Mouse (Mus musculus) adrenal gland, adult 2 months (tissue): ENCODE measurements around the gene Aldh1l1. TPM values are rescaled to one million over a fixed set of nuclear protein-coding genes. Genes with fewer than 3 reads are reported as not detected.

ENCODE experiments used
- DNase-seq: peaks from one replicate; pipeline ENCODE4 v3.0.0; 2021
- long read RNA-seq: library from polyadenylated mRNA; stranded (forward); transcript quantifications from one replicate; pipeline ENCODE4 v2.0.0, GENCODE M21; 2021
- polyA plus RNA-seq: library from polyadenylated mRNA; depleted of rRNA; stranded (reverse); fragments of >200 nt; gene quantifications from 2 replicates; pipeline ENCODE4 v1.2.3, GENCODE M21; 2012; rRNA removed
- total RNA-seq, 2 experiments: library from RNA; stranded (reverse); gene quantifications; 2 replicates each; pipeline ENCODE4 v1.2.3; 2021

The Aldh1l1 gene
- total RNA-seq (100 to 1,000 TPM; 136 to 202 TPM), polyA plus RNA-seq (83.4 and 111 TPM in 2 replicates)
- long read RNA-seq, full-length matches to known transcripts = 109 of 153 reads
- long read RNA-seq, partial matches to known transcripts = 27 of 153 reads
- long read RNA-seq, other reads (novel, unspliced or antisense) = 17 of 153 reads

GRCm38 (mm10) chr6:90486176-90486921 lies at the start of gene Aldh1l1:
Gene Aldh1l1, plus strand, starts transcription at chr6:90486427.
- no peak for DNase-seq

DNA sequence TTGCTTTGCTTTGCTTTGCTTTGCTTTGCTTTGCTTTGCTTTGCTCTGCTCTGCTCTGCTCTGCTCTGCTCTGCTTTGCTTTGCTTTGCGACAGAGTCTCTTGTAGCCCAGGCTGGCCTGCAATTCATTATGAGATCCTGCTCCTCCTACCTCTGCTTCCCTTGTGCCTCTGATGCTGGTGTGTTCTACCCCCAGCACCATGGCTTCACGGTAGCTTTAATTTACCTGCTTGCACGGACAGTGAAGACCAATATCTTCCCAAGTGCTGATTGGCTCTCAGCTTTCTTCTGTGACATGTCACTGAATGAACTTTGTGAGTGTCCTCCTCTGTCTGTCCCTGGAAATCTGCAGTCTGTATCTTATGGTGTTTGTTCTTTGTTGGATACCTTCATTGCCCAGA lies 49.2 kb upstream of the Aldh1l1 start:
- DNase-seq = no peak

DNA sequence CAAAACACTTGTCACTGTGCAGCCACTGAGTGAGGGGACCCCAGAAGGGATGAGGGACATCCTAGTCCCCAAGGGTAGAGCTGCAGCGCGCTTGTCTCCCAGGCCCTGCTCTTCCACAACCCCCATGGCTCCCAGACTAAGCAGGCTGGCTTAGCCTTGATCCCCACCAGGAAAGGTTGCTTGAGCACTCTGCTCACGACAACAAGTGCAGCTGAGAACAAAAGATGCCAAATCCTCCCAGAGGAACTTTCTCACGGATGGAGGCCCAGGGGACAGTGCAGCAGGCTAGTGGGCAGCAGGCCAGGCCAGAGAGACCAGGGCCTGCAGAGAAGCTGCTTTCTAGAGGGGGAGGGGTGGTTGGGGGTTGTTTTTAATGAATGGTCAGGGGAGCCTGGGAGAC lies 39.3 kb upstream of the Aldh1l1 start:
- no peak for DNase-seq

- peak; percentile 84 for DNase-seq
Measured at GRCm38 (mm10) chr6:90450179-90450578, 36.0 kb upstream of the Aldh1l1 start.

GRCm38 (mm10) chr6:90450697-90451096 lies 35.5 kb upstream of the Aldh1l1 start:
- peak; percentile 82 for DNase-seq

- no peak for DNase-seq
Measured at GRCm38 (mm10) chr6:90451512-90451911, 34.7 kb upstream of the Aldh1l1 start.

DNA sequence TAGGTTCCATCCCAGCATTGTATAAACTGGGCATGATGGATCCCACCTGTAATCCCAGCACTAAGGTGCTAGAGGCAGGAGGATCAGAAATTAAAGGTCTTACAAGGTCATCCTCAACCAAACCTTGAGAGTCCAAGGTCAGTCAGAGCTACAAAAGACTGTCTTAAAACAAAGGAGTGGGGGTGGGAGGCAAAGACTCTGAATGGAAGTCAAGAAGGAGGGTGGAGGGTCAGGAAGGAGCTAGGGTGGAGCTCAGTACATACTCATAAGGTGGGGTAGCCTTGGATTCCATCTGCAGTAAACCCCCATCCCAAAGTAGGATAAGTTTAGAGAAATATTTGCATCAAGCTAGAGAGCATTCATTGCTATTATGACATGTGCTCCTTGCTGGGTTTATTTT lies 33.6 kb upstream of the Aldh1l1 start:
- no peak for DNase-seq

GRCm38 (mm10) chr6:90453751-90454150 lies 32.5 kb upstream of the Aldh1l1 start:
- DNase-seq = no peak

DNA sequence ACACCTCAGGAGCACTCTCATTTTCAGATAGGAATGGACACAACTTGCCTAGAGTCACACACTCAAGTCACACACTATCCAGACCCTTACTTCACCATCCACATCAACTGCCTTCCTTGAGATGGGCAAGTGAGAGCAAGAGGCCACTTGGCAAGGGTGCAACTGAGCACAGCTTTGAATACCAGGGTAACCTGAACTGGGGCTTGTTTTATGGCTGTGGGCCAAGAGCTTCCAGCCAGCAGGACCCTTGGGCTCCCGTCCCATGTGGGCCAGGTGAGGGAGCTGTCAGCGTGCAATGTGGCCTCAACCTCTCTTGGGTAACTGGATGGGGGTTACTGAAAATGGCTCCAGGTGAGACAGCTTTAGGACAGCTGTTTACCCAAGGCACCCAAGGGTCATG lies 28.8 kb upstream of the Aldh1l1 start:
- no peak for DNase-seq

GRCm38 (mm10) chr6:90461181-90461580 lies 25.0 kb upstream of the Aldh1l1 start:
- no peak for DNase-seq

DNA sequence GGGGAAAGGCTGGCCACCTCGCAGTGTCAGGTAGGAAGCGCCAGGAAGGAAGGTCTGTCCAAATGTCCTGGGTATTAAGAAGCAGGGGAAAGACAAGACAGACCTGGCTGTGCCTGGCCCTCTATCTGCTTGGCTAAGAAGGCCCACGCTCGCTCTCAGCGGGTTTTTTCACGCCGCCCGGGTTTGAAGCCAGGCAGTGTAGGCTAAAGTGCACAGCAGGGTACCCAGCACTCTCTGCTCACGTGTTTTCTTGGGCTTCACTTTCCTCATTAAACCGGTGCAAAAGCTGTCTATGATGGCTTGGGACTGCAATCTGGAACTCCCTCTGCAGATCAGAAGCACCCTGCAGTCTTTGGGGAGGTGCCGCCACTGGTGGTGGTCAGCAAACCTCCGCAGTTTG lies 24.5 kb upstream of the Aldh1l1 start:
- no peak for DNase-seq

- DNase-seq = peak; percentile 93
Measured at GRCm38 (mm10) chr6:90462181-90462706, 24.0 kb upstream of the Aldh1l1 start, which contains the start of gene Klf15. Gene Klf15, plus strand, starts transcription at chr6:90462576.

DNA sequence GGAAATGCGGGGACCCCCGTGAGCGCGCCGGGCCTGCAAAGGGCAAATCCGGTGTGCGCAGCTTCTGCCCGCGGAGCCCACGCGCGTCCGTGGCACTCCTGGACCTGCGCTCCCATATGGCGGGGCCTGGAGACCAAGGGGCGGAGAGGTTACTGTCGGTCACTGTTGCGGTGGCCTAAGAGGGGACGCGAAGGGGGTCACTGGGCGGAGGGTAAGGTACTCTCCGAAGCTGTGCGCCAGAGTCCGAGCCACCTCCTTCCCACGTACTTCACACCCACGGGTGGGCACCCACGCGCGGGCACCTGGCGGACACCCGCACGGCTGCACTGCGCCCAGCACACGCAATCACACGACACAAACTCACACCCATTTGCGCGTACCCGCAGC lies 23.4 kb upstream of the Aldh1l1 start:
- peak; percentile 57 for DNase-seq

DNA sequence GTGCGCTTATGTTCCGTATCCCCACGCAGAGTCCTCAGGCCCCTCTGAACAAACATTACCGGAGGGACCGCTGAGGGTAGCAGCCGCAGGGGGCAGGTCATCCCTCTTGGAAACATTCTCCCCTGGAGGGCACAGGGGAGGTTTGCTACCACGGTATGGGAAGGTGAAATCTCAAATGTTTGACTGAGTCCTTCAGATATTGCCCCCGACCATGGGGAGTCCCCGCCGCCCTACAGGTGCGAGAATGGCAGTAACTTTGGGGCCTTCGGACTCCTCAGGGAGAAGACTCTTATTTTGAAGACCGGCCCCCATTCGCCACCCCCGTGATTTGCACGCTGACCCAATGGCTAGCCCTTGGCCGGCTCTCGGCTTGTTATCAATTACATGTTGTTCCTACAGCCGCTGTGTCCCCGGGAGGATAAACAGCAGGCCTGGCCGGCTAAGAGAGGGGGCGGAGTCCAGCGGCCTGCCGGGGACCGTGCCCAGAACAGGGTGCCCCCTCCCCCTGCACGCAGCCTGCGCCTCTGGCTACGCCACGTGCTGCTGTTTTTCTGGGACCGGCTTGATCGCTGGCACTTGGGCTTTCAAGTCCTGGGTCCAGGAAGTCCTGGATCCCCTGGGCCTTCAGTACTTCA lies 22.9 kb upstream of the Aldh1l1 start:
- DNase-seq = peak; percentile 96

- DNase-seq = no peak
Measured at GRCm38 (mm10) chr6:90463890-90464421, 22.3 kb upstream of the Aldh1l1 start.

- no peak for DNase-seq
Measured at GRCm38 (mm10) chr6:90465028-90465640, 21.1 kb upstream of the Aldh1l1 start.

- DNase-seq = peak; percentile 86
Measured at GRCm38 (mm10) chr6:90466079-90466478, 20.1 kb upstream of the Aldh1l1 start.

DNA sequence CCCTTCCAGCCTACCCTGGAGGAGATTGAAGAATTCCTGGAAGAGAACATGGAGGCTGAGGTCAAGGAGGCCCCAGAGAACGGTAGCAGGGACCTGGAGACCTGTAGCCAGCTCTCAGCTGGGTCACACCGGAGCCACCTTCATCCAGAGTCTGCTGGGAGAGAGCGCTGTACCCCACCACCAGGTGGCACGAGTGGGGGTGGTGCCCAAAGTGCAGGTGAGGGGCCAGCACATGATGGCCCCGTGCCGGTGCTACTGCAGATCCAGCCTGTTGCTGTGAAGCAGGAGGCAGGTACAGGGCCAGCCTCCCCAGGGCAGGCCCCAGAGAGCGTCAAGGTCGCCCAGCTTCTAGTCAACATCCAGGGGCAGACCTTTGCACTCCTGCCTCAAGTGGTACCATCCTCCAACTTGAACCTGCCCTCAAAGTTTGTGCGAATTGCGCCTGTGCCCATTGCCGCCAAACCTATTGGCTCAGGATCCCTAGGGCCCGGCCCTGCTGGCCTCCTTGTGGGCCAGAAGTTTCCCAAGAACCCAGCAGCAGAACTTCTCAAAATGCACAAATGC lies 19.3 kb upstream of the Aldh1l1 start:
- peak; percentile 40 for DNase-seq

DNA sequence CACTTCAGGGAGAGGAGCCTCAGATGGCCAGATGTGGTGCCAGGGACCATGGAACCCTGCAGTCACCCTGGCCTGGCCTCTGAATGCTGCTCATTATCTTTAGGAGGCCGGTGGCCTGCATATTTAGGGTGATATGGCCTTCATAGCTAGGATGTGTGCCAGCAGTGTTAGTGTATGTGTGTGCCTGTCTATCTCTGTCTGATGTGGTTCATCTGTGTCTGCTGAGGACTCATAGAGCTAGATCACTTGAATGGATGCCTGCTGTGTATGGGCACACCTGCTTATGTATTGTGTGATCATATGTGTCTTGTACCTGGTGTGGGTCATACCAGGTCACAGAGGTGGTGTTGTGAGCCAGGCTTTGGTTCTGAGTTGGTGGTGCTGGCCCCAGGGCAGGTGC lies 18.0 kb upstream of the Aldh1l1 start:
- no peak for DNase-seq

GRCm38 (mm10) chr6:90469041-90469440 lies 17.2 kb upstream of the Aldh1l1 start:
- no peak for DNase-seq

GRCm38 (mm10) chr6:90470255-90470654 lies 16.0 kb upstream of the Aldh1l1 start:
- DNase-seq = no peak

- DNase-seq = peak; percentile 19
Measured at GRCm38 (mm10) chr6:90470947-90471541, 15.2 kb upstream of the Aldh1l1 start.
